Mouse (Mus musculus) thymus, postnatal 4 days (tissue): ENCODE data around the gene Pkp4.
A peak's percentile ranks its signal among the peaks of the same experiment; 100 is the strongest.

Source experiments
- DNase-seq: peaks from one replicate; pipeline ENCODE4 v3.0.0; 2021

Gene Pkp4

DNA sequence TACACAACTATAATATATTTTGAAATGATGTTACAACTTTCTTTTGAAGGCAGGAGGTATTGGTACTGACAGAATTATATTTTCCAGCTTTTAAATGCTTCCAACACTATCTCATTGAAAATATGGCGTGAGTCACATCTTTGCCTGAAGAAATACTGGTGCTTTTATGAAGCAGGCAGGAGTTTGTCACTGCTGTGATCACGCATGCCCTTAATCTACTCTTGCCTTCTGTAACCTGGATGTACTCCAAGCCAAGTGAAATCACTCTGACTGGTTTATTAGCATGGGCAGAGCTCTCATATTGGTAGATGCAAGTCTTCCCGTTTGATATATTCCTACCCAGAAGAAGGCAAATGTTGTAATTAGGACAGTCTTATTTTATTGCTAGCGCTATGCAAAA lies 65.7 kb downstream of the Pkp4 start:
- no peak for DNase-seq

DNA sequence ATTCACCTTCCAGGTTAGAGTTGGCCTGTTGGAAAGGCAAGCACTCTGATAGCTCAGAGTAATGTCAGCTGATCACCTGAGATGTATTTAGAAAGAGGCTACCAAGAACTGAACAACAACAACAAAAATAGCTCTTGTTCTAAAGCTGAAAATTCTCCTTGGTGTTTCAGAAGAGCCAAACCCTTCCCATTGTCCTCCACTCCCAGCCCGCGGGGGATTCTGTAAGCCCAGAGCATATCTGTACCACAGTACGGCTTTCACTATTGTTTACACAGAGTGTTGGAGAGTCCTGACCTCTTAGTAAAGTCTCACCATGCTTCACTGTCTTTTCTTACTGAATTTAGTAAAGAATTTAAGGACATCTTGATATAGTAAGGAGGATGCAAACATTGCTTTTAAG lies 66.4 kb downstream of the Pkp4 start:
- no peak for DNase-seq

DNA sequence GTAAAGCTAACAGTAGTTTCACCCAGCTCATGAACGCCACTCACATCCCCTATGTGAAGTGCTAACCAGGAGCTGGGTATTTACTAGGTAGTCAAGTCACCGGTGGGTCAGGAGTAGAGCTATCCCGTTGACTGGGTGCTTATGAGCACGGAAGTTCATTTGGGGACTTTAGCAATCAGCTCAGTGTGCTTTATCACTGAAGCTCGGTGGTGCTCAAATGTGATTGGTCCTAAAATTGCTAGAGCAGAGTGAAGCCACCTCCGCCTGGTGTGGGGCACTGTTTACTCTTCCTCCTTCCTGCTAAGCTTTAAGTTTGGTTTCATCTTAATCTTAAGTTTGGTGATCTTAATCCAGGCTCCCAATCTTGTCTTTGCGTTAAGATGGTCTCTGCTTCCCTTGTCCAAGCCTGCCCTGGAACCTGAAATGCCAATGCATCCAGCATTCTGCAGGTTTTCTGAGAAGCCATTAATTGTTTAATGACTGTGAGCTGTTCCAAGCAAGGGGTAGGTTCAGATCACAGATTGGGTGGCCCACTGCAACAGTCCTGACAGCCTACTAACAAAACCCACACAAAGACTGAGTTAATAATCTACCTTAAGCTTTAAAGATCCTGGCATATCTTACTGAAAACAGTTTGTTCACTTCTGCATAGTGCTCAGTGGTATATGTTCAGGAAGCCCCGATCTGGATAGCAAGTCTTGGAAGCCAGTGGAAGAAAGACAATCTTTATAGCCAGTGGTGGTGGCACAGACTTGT lies 67.0 kb downstream of the Pkp4 start:
- no peak for DNase-seq

DNA sequence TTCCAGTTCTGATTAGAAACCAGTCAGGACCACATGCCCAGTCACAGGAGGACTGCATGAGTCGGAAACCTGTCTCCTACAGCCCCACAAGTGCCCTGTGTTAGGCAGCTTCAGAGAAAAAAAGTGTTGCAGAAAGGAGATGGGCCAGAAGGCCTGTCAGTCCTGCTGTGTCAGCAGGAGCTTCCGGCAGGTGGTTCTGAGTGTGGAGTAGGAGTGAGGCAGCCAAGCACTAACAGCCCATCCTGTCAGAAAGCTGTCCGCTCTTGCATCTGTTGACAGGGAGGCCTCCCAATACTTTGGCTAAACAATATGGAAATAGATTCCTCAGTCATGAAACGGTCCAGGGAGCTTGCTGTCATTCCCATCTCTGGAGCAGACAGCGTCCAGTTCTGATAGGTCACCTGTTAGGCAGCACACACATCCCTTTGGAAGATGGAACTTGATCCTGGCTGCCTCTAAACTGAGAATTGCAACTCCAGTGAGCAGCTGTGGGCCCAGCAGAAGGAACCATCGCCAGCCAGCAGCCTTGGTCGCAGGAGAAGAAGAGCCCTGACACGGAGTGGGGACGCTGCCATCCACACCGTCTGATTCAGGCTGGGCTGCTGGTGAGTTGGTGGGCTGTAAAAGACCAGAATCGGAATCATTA lies 68.7 kb downstream of the Pkp4 start:
- DNase-seq = no peak

DNA sequence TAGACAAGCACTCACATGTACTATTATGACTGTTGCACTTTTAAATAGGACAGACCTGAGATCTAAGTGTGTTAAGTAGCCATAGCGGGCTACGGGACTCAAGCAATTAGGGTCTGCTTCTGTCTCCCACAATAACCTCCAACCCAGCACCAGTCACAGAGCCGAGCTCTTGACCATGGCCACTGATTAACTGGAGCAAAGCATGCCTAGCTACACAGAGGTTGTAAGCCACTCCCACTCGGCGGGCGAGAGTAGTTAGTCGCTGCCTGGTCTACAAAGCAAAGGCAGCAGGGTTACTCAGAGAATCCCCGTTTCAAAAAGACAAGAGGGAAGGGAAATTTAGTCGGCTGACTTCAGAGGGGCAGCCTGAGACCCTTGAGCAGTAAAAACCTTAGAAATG lies 70.0 kb downstream of the Pkp4 start:
- no peak for DNase-seq

DNA sequence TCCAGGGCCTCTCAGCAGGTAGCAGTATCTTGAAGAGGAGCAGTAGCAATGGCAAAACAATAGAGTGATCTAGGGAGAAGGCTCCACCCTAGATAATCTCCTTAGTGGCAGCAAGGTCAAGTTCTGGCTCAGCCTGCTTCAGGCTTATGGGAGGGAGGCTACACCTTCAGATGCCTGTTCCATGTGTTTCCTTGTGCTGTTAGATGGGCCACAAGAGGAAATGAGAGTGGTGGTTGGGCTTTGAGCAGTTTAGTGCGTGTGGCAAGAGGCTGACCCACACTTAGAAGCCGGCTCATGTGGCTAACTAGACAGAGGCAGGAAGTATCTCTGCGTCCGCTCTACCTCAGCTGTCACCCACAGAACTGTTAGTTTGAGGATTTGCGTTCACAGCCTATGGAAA lies 70.9 kb downstream of the Pkp4 start:
- no peak for DNase-seq

DNA sequence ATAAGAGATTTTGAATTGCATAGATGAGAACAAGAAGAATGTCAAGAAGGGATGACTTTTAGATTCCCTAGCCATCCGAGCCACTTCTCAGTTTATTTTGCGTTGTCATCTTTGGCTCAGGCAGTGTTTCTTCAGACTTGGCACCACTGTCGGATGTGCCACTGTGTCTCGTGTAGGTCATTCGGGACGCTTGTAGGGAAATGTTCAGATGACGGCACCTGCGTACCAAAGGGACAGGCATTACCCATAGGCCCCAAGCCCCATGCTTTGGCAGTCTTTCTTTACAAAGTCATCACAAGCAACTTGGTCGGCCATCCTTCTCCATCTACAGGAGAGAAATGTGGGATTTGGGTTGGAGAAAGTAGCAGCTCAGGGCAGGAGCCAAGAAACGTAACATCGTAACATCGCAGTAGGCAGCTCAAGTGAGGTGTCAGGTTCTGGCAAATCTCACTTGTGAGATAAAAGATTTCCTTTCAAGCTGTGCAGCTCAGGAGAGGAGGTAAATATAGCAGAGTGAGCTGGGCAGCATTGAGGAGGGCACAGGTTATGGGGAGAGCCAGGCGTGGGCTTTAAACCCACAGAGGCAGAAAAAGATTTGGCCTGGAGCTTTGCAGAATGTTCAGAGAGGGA lies 72.8 kb downstream of the Pkp4 start:
- DNase-seq = no peak

DNA sequence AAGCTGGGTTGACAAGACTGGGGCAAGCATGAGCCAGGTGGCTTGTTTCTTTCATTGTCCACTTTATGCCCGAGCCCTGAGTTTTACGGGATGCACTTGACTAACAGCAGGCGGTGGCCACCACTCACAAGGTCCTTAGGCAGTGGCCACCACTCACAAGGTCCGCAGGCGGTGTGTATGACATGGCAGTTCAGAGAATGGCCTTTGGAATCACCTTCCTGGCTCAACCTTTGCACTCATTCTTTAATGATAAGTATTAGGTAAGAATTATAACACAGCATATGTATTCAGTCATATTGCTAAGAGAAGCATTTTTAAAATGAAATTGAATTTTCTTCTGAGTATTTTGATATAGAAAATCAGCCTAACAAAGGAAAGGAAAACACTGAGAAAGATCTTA lies 73.3 kb downstream of the Pkp4 start:
- no peak for DNase-seq

DNA sequence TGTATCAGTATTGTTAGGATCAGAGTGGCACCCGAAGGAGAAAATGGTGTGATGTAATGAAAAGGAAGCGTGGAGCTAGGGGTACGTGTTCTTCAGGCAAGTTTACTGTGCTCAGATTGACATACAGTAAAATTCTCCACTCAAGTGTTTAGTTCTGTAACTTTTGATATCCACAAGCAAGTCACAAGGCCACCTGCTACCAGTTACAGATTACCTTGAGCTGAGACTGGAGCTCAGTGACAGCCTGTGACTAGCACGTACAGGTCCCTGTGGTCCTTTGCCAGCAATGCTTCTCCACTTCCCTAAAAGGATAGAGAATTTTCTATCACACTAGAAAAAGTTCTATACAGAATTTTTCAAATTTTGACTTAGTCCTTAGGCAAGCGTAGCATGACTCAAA lies 73.9 kb downstream of the Pkp4 start:
- DNase-seq = no peak

DNA sequence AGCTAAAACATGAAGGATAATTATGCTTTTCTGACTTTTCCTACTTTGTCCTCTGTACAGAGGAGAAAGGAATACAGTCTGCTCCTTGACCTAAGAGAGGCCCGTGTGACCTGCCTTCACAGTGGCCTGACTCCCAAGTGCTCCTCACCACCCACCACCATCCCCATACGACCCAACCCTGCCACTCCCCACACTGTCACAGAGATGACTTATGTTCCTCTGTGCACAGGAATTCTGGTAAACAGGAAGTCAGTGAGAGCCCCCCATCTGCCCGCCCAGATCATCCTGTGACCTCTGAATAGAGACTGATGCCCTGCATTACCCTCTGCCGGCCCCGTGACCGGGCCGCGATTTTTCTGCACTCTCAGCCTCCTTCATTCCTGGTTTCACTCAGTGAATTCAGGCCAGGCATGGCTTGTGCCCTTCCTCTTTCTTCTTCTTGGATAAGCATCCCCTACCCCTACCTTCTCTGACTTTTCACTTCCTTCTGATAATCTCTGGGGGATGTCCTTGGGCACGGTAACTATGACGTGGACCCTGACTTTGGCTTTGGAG lies 79.3 kb downstream of the Pkp4 start:
- DNase-seq = no peak

DNA sequence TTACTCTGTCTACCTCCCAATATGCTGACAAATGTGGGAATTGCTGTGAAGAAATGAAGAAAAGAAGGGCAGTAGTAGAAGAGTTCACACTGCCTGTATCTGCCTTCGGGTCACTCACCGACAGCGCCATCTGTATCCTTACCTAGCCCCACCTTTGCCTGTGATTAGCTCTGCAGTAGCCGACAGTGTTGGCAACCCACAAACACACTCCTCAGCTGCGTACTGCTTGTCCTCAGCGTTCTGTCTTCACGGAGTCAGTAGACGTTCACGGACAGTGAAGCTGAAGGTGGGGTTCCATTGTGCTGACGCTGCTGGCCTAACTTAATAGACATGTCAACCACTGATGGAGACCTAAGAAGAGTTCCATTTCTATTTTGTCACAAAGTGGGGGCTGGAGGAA lies 81.5 kb downstream of the Pkp4 start:
- DNase-seq = no peak

DNA sequence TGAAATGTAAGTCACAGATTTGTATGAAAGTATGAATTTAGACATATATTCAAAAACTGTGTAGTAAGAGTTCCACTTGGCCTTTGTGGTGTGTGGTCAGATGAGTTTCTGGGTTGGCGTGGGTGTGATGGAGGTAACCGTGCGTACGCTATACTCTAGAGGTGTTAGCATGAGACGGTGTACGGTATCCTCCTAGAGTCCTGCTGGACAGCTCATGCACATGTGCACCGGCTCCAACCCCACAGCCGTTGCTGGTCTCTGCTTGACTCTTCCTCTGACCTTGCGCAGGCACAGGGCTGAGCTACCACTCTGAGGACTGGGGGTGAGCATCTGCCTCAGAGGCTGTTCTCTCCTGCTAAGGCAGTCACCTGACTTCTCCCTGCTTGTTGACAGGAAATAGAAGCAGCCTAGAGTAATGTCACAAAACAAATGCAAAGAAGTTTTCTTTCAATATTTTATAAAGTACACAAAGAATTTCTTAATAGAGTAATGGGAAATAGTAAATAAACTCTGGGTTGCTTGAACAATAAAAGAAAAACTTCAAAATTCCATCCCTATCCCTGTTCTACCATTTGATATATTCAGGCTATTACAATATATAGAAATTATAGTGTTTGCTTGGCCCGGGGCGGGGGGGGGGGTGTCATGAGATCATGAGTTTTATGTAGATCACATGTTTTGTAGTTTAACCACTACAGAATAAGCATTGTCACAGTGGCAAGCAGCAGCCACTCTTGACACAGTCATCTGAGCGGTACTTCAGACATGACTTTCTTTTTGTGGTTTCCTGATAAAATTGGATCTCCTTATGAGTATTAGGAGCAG lies 83.8 kb downstream of the Pkp4 start:
- peak; percentile 17 for DNase-seq

DNA sequence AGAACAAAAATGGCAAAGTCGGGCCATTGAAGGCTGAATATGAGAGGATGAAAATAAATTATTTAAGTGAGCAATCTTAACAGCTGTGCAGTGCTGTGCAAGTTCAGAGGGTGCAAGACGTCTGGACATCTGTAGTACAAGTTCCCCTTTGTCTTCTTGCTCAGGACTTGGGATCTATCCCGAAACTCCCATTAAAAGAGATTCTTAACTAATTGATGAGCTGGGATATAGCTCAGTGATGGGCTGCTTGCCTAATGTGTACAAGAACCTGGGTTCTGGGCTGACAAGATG lies 84.4 kb downstream of the Pkp4 start:
- DNase-seq = no peak

DNA sequence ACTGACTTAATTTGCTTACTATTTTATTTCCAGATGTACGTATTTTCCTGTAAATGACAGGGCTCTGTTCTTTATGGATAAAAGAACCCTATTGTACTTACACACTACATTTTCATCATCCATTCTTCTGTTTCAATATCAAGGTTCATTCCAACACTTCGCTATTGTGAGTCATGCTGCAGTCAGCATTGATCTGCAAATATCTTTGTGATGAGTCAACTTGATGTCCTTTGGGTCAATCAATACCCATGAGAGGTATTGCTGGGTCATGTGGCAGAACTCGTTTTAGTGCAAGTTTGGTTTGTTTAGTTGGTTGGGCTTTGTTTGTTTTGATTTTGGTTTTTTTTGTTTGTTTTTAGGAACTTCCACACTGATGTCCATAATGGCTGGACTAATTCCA lies 88.2 kb downstream of the Pkp4 start:
- no peak for DNase-seq

DNA sequence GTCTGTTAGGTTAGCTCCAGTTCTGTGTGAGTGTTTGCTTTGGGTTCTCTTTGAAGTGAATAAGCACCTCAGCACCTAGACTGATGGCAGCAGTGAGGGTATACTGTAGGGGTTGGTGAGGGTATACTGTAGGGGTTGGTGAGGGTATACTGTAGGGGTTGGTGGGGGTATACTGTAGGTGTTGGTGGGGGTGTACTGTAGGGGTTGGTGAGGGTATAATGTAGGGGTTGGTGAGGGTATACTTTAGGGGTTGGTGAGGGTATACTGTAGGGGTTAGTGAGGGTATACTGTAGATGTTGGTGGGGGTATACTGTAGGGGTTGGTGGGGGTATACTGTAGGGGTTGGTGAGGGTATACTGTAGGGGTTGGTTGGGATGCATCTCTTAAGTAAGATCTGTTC lies 92.2 kb downstream of the Pkp4 start:
- no peak for DNase-seq

DNA sequence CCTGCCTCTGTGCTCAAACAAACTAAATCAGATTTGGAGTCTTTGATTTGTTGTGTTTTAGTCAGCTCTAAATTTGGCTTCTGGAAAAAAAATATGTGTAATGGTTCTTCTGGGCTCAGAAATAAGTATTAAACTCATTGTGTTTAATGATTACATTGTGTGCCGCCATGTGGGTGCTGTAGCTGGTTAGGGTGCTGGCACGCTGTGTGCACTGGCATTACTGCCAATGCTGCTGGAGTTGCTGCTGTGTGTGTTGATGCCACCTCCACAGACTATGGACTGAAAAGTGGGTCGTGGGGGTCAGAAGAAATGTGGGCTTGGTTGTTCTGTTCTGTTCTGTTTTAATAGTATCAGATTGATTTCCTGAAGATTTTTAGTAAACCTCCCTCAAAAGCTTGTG lies 92.8 kb downstream of the Pkp4 start:
- no peak for DNase-seq

DNA sequence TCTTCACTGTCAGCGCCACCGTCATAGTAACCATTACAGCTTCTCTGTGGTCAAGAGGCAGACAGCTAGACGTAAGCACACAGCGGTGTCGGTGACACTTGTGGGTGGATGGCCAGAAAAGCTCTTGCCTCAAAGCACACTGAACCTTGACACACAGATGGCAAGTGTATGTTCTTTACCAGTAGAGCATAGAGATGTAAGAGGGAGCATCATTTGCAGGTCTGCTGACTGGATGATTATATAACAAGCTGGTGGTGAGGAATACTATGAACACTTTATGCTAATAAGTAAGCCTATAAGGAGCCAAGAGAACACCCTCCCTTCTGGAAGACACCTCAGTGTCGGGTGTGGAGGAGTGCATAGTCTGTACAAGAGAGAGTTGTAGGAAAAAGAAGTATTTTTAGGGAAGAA lies 98.2 kb downstream of the Pkp4 start:
- DNase-seq = no peak

DNA sequence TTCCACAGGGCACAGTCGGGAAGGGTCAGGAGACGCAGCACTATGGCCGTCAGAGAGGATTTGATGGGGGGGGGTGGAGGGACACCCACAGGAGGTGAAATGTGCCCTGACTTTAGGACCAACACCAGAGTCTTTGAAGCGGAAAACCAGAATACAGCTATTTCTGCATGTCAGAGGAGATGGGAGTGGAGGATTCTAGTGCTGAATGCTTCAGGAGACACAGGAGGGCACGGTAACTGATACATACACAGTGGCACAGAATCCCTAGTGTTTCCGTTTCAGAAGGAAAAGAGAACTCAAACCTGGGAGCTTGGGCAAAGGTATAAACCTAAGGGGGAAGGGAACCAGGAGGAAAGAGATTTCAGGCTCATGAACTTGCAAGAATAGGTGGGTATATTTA lies 98.7 kb downstream of the Pkp4 start:
- no peak for DNase-seq

DNA sequence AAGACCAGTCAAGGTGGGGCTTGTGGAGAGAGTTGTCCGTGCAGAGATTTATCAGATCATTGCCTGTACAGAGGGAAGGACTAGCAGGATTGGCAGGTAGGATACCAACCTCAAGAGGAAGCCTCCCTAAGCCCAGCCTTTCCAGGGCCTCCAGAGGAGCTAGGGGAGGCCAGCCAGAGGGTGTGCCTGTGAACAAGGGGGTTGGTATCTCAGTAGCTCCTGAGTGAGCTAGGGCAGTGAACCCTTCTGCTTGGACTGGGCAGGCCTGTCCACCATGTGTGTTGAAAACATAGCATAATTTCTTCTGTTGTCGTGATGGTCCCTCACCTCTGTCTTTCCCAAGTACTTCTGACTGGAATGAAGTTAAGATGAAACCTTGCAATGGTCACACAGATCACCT lies 100.6 kb downstream of the Pkp4 start:
- DNase-seq = no peak

DNA sequence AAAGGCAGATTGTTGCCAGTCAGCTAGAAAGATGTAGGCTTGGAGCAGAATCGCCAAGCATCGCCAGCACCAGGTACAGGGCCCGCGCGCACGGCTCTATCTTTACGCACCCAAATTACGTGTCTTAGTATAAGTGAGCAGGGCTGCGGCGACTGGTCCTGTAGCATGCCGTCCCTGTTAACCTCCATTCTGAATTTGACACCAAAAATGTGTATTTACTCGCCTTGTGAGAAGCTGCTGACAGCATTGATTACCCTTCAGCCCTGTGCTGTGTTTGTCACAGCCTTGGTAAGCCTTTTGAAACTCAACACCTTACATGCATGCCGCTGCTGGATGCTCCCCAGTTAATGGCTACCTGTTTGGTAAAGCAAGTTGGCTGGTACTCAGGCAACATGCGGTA lies 105.8 kb downstream of the Pkp4 start:
- no peak for DNase-seq

DNA sequence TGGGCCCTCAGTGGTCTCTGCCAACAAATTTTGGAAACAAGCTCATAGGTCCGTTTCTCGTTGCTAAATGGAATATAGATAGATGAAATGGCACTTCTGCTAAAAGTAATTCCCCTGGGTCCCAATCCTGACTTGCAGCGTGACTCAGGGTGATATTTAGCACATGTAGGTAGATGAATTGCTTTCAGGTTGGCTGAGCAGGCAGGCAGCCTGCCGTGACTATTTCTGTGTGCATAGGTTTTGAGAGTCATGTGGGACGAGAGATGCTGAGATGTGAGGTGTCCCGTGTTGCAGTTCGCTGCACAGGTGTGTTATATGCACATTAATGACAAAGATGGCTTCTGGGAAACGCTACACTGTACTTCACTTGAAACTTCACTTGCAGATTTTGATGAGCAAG lies 111.2 kb downstream of the Pkp4 start:
- no peak for DNase-seq

DNA sequence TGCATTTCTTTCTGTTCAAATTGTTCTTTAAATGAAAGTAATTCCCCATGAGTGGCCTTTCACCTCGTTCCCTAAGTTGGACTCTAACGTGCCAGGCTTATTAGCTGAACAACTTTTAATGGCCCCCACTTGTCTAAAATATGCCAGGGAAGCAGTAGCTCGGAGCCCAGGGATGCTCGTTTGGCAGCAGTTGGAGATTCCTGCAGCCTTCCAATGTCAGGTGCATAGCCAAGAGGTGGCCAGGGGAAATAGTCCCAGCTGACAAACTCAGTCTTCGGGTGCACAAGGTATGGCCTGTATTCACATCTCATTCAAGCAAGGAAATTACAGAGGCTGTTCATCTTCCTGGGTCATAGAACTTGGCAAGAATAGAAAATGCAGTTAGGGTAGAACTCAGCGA lies 112.1 kb downstream of the Pkp4 start:
- no peak for DNase-seq

DNA sequence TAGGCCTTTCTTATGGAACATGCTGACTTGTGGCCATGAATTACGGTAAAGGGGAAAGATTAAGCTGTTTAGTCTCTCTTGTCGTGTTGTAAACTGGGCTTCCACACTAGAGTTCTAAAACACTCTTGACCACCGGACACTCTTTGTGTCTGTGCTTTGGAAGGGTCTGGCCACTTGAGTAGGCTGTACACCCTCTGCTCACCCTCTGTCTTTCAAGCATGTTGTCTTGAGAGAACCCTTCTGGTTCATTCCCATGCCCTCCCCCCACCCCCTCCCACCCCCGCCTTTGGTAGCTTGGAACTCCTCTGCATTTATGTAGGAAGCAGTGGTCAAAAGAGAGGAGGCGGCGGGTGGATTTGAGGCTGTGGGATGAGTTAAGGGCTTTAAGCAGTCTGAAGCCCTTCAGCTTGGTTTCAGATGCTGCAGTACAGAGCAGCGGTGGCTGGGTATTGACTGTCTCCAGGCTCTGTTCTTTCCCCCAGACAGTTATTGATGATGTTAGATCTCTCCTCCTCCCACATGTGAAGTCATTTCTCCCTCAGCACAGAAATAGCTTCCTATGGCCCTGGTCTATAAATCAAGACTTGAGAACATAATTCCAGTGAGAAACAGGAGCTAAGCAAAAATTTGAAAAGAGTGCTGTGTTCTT lies 120.4 kb downstream of the Pkp4 start:
- no peak for DNase-seq
